Mouse (Mus musculus) testis, adult 2 months (tissue): ENCODE data around the gene Camkv. TPM values are rescaled to one million over a fixed set of nuclear protein-coding genes. Genes with fewer than 3 reads are reported as not detected.
A peak's percentile ranks its signal among the peaks of the same experiment; 100 is the strongest.

Experiments used
- H3K27ac ChIP-seq: fragments of 200-500 bp; 2 replicates; pipeline ENCODE4 v1.5.1; 2012; ENCODE audit warnings: low read depth, low read length; ENCODE audit not compliant: control insufficient read depth, insufficient read depth
- H3K27me3 ChIP-seq: fragments of 200-500 bp; 2 replicates; pipeline ENCODE4 v1.6.1; 2012; ENCODE audit warnings: mild to moderate bottlenecking, low read length, moderate library complexity; ENCODE audit not compliant: control insufficient read depth, insufficient read depth
- H3K36me3 ChIP-seq: fragments of 200-500 bp; 2 replicates; pipeline ENCODE4 v1.6.1; 2012; ENCODE audit warnings: mild to moderate bottlenecking, low read length; ENCODE audit not compliant: control insufficient read depth, insufficient read depth
- H3K4me1 ChIP-seq: fragments of 200-500 bp; 2 replicates; pipeline ENCODE4 v1.6.1; 2012; ENCODE audit warnings: low read length; ENCODE audit not compliant: control insufficient read depth, insufficient read depth
- H3K4me3 ChIP-seq: fragments of 200-500 bp; 2 replicates; pipeline ENCODE4 v1.5.1; 2012; ENCODE audit warnings: low read depth, mild to moderate bottlenecking, low read length, moderate library complexity, mixed read lengths; ENCODE audit not compliant: control insufficient read depth
- CTCF ChIP-seq: fragments of 200-500 bp; IDR thresholded peaks from 2 replicates; pipeline ENCODE4 v1.5.1; 2012; ENCODE audit warnings: low read depth, mild to moderate bottlenecking, inconsistent platforms, low read length, moderate library complexity; ENCODE audit not compliant: control insufficient read depth, insufficient read depth, insufficient replicate concordance
- POLR2A ChIP-seq: fragments of 200-500 bp; IDR thresholded peaks from 2 replicates; pipeline ENCODE4 v1.6.1; 2012; ENCODE audit warnings: low read depth, mild to moderate bottlenecking, inconsistent platforms, low read length, moderate library complexity; ENCODE audit not compliant: control insufficient read depth
- polyA plus RNA-seq: library from polyadenylated mRNA; depleted of rRNA; stranded (reverse); fragments of >200 nt; gene quantifications from 2 replicates; pipeline ENCODE4 v1.2.3, GENCODE M21; 2012

The Camkv gene
- polyA plus RNA-seq, 1 experiment: 6.5 TPM

DNA sequence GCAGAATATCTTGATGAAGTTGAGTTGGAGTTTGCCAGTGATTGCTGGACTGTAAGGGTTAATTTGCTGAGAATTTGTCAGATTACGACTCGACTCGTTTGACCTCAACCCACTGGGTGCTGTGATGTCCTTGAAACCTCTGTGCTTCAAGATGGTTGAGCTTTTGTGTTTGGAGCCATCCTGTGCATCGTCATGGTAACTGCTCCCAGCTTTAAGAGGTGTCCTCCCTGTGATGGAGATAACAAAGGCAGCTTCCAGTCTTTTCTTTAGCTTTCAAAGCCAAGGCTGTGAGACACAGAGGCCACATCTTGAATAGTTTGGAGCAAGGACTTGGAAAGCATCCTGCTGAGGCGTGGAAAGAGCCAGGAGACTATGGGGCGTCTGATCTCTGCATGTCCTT is 21.7 kb downstream of the Camkv start:
- no peak overlapping the region for H3K4me3 ChIP-seq
- H3K36me3 ChIP-seq: peaks cover 1% of the 10 kb centered on the region

DNA sequence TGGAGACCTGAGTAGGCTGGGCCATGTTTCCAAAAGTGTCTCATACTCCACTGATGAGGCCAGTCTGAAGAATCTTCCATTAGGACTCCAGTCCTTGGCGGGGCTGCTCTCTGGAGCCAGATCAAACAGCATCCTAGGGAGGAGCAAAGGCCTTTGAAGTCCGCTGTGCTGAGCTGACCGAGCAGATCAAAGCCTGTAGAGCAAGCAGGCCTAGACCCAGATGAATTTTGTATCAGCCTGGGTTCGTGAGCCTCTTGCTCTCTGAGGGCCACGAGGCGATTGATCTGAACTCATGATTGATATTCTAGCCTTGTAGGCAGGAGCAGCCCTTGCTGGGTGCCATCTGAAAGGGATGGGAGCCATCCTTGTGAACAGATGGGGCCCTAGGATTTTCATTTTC is 24.4 kb downstream of the Camkv start:
- Histone ChIP-seq H3K4me1 (no peaks in the 10 kb centered on the region), H3K27ac (no peak overlapping the region), H3K4me3 (no peak overlapping the region), H3K36me3 (peaks cover 1% of the 10 kb centered on the region), H3K27me3 (no peaks in the 10 kb centered on the region)
- no peak for TF ChIP-seq POLR2A
- no peak for TF ChIP-seq CTCF

More for the DNA sequence above, 21.7 kb downstream of the Camkv start:
- no peak for TF ChIP-seq POLR2A
- no peak overlapping the region for H3K27ac ChIP-seq
- H3K4me1 ChIP-seq: no peaks in the 10 kb centered on the region
- H3K27me3 ChIP-seq: no peaks in the 10 kb centered on the region

DNA sequence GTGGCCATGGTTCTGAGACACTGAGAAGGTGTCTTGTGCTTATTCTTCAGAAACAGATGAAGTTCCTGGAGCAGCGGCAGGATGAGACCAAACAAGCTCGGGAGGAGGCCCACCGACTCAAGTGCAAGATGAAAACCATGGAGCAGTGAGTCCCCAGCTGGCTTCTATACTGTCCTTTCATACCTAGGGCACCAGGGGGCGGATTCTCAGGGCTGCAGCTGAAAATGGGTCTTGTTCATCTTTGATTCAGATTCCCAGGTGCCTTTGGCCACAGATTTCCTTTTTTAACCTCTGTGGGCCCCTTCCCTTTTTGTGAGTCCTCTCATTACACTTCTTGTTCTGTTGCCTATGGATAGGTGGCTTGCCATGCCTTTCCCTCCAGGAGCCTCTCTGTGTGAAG is 25.5 kb downstream of the Camkv start:
- no peaks in the 10 kb centered on the region for H3K27me3 ChIP-seq
- no peak for TF ChIP-seq CTCF
- TF ChIP-seq POLR2A: no peak
- H3K4me1 ChIP-seq: no peaks in the 10 kb centered on the region
- no peak overlapping the region for H3K4me3 ChIP-seq
- peaks cover 1% of the 10 kb centered on the region for H3K36me3 ChIP-seq
- no peak overlapping the region for H3K27ac ChIP-seq

DNA sequence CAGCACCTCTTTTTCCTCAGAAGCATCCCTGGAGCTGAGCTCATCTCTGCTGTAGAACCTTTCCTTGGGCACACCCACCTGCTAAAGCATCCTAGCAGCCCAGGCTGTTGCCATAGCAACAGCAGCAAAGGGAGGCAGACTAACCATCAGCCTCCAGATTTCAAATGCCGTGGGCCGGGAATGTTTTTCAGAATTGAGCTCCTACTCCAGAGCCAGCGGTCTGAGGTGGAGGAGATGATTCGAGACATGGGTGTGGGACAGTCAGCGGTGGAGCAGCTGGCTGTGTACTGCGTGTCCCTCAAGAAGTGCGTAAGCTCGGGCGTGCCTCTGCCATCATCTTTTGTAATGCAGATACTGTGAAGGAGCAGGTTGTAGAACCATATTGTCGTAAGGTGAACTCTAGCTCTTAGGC is 25.9 kb downstream of the Camkv start:
- H3K27ac ChIP-seq: no peak overlapping the region
- TF ChIP-seq CTCF (no peak), POLR2A (no peak)
- no peaks in the 10 kb centered on the region for H3K27me3 ChIP-seq
- H3K36me3 ChIP-seq: peaks cover 1% of the 10 kb centered on the region
- H3K4me3 ChIP-seq: no peak overlapping the region
- no peaks in the 10 kb centered on the region for H3K4me1 ChIP-seq

DNA sequence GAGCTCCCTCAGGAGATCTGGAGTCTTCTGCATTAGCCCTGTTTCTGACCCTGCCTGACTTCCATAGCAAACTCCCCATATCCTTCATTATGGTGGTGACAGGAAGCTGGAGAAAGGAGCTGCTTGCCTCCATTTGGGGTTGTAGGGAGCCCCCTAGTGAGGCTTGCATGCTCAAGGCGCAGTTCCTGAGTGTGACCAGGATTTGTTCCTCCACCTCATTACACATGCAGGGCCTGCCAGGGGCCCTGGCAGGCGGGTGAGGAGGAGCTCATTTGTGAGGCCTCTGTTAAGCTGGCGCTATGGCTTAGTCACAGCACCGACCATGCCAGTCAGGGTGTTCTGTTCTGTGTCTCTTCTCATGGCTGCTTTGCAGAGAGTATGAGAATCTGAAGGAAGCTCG is 26.4 kb downstream of the Camkv start:
- Histone ChIP-seq H3K4me3 (no peak overlapping the region), H3K27ac (no peak overlapping the region), H3K27me3 (no peaks in the 10 kb centered on the region), H3K36me3 (peaks cover 1% of the 10 kb centered on the region), H3K4me1 (no peaks in the 10 kb centered on the region)
- TF ChIP-seq POLR2A (no peak), CTCF (no peak)

DNA sequence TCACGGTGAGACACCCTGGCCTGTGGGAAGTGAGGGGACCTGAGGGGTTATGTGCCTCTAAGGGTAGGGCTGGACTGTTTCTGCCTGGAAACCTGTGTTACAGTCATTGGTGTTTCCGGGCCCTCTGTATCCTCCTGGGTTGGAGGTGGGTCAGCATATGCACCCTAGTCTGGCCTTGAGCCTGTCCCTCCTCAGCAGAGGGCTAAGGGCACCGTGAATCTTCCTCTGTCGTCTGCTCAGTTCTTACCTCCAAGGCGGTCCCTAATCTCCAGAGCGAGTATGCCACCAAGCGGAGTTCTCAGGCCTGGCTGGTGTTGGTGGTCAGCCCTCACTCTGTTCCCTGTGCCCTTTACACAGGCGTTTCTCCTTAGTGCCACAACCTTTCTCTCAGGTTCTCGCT is 27.4 kb downstream of the Camkv start:
- TF ChIP-seq POLR2A: no peak
- no peak for TF ChIP-seq CTCF
- Histone ChIP-seq H3K27me3 (no peaks in the 10 kb centered on the region), H3K27ac (no peak overlapping the region), H3K36me3 (no peaks in the 10 kb centered on the region; the same call in none of the 2 replicates), H3K4me3 (no peak overlapping the region), H3K4me1 (no peaks in the 10 kb centered on the region)

DNA sequence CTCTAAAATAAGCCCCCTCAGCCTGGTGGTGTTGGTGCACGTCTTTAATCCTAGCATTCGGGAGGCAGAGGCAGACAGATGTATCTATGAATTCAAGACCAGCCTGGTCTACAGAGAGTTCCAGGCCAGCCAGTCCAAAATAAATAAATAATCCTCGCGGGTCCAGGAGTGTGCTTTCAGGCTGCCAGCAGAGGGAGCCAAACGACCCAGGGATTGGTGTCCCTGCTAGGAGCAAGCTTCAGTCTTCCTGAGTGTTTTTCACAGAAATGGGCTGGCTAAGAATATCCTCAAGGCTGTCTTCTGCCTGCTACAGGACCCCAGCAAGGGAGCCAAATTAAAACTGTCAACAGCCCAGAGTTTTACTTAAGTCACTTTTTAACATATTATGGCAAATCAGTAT is 28.2 kb downstream of the Camkv start:
- TF ChIP-seq CTCF (peak; percentile 70; the same call in 1 of the 2 replicates), POLR2A (no peak)
- Histone ChIP-seq H3K4me1 (no peaks in the 10 kb centered on the region), H3K27ac (no peak overlapping the region), H3K27me3 (no peaks in the 10 kb centered on the region), H3K4me3 (no peak overlapping the region), H3K36me3 (no peaks in the 10 kb centered on the region; the same call in none of the 2 replicates)

DNA sequence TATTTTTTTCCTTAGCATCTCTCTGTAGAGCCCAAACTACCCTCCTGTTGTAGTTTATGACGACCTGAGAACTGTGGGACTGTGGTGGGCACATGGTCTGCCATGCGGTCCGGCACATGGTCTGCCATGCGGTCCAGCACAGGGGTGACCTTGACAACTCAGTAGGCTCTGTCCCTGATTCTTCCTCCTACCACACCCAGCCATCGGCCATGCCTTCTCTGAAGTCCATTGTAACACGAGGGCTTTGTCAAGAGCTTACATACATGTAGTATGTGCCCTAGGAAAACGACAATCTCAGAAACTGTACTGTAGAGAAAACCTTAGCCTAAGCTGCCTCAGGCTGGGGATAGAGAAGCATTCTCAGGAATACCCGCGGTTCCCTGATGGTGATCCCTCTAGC is 29.2 kb downstream of the Camkv start:
- no peaks in the 10 kb centered on the region for H3K27me3 ChIP-seq
- no peak overlapping the region for H3K27ac ChIP-seq
- H3K4me3 ChIP-seq: no peak overlapping the region
- H3K4me1 ChIP-seq: no peaks in the 10 kb centered on the region
- no peaks in the 10 kb centered on the region; the same call in none of the 2 replicates for H3K36me3 ChIP-seq
- no peak for TF ChIP-seq CTCF
- TF ChIP-seq POLR2A: no peak
